Mouse (Mus musculus) liver, embryonic 13.5 days (tissue): ENCODE data around the gene BC024063. TPM values are rescaled to one million over a fixed set of nuclear protein-coding genes. Genes with fewer than 3 reads are reported as not detected.
"Not testable (repeated sequence)": the region's sequence is repeated elsewhere in the genome, so short reads cannot be mapped to it uniquely, and the experiment has no call there.

Experiments
- ATAC-seq: fragments of 200-750 bp; cut with Nextera tagmentation; 2 replicates; pipeline ENCODE4 v1.8.0; 2017; ENCODE audit warnings: low read depth, mild to moderate bottlenecking, moderate number of reproducible peaks, moderate library complexity
- DNase-seq: peaks from one replicate; pipeline ENCODE4 v3.0.0; 2022
- H3K27ac ChIP-seq: fragments of 300-500 bp; sonication (generic); 2 replicates; pipeline ENCODE4 v1.5.1; 2015; ENCODE audit warnings: moderate library complexity, mild to moderate bottlenecking, inconsistent platforms
- H3K27me3 ChIP-seq: fragments of 300-500 bp; sonication (generic); 2 replicates; pipeline ENCODE4 v1.6.1; 2015; ENCODE audit warnings: mild to moderate bottlenecking, inconsistent platforms
- H3K36me3 ChIP-seq: fragments of 300-500 bp; sonication (generic); 2 replicates; pipeline ENCODE4 v1.6.1; 2015; ENCODE audit warnings: mild to moderate bottlenecking, inconsistent platforms
- H3K4me1 ChIP-seq: fragments of 300-500 bp; sonication (generic); replicated peaks from 2 replicates; pipeline ENCODE4 v1.6.1; 2015; ENCODE audit warnings: inconsistent platforms
- H3K4me2 ChIP-seq: fragments of 300-500 bp; sonication (generic); 2 replicates; pipeline ENCODE4 v1.6.1; 2015; ENCODE audit warnings: inconsistent platforms, mild to moderate bottlenecking, moderate library complexity
- H3K4me3 ChIP-seq: fragments of 300-500 bp; sonication (generic); replicated peaks from 2 replicates; pipeline ENCODE4 v1.5.1; 2015; ENCODE audit warnings: mild to moderate bottlenecking, inconsistent platforms
- H3K9ac ChIP-seq: fragments of 300-500 bp; sonication (generic); 2 replicates; pipeline ENCODE4 v1.6.1; 2015; ENCODE audit warnings: mild to moderate bottlenecking, inconsistent platforms
- H3K9me3 ChIP-seq: fragments of 300-500 bp; sonication (generic); replicated peaks from 2 replicates; pipeline ENCODE4 v1.6.1; 2016; ENCODE audit warnings: inconsistent platforms
- WGBS: fragments of 180-500 bp; shearing (Covaris S2); methylation state at CpG from one replicate; pipeline ENCODE4 v1.1.7; 2015; ENCODE audit not compliant: insufficient replicate concordance; 5-methylcytosine and 5-hydroxymethylcytosine counted together
- polyA plus RNA-seq: library from polyadenylated mRNA; unstranded; fragments of >200 nt; fragmentation: Nextera tagmentation; extraction: Ambion mirVana; gene quantifications from 2 replicates; pipeline ENCODE4 v1.2.1, GENCODE M21; 2015

BC024063 gene
- polyA plus RNA-seq = 0.82 and 0.92 TPM in 2 replicates

- H3K9me3 ChIP-seq, H3K27me3 ChIP-seq, H3K4me1 ChIP-seq, H3K36me3 ChIP-seq, H3K27ac ChIP-seq: not testable (repeated sequence)
- ATAC-seq (peak; percentile 95), DNase-seq (peak; percentile 69)
- Histone ChIP-seq H3K4me2 (peak within 1 kb of the TSS; percentile 59), H3K4me3 (peak within 1 kb of the TSS; percentile 60), H3K9ac (peak within 1 kb of the TSS; percentile 52; the same call in 1 of the 2 replicates)
- 11% methylated on average over 42 of the region's 42 CpGs for WGBS
Observed at GRCm38 (mm10) chr10:82082728-82083621, at the start of gene BC024063. Gene BC024063 (plus strand): TSS chr10:82083353.

GRCm38 (mm10) chr10:82042191-82042590 lies 41.0 kb upstream of the BC024063 start:
- 45% methylated on average over 2 of the region's 2 CpGs for WGBS
- Histone ChIP-seq H3K27ac (no peak overlapping the region), H3K9me3 (no peaks in the 10 kb centered on the region), H3K4me3 (no peak overlapping the region), H3K4me1 (no peaks in the 10 kb centered on the region), H3K9ac (no peak overlapping the region), H3K27me3 (no peaks in the 10 kb centered on the region), H3K36me3 (no peaks in the 10 kb centered on the region), H3K4me2 (no peak overlapping the region)
- DNase-seq (no peak), ATAC-seq (no peak)

GRCm38 (mm10) chr10:82046603-82047002 lies 36.5 kb upstream of the BC024063 start:
- 64% methylated on average over 3 of the region's 3 CpGs for WGBS
- no peak overlapping the region for H3K4me3 ChIP-seq
- no peak overlapping the region for H3K27ac ChIP-seq
- H3K27me3 ChIP-seq = no peaks in the 10 kb centered on the region
- peaks cover 10% of the 10 kb centered on the region; the same call in 1 of the 2 replicates for H3K9me3 ChIP-seq
- H3K36me3 ChIP-seq = peaks cover 7% of the 10 kb centered on the region; the same call in 1 of the 2 replicates
- H3K4me1 ChIP-seq = peaks cover 12% of the 10 kb centered on the region; the same call in 1 of the 2 replicates
- no peak for ATAC-seq
- H3K4me2 ChIP-seq = no peak overlapping the region
- H3K9ac ChIP-seq = no peak overlapping the region
- no peak for DNase-seq

GRCm38 (mm10) chr10:82047597-82048459 lies 35.3 kb upstream of the BC024063 start, which contains the start of gene Zfp873:
Gene Zfp873 (plus strand): TSS chr10:82048123.
- ATAC-seq = peak; percentile 99
- H3K4me1 ChIP-seq = peaks cover 12% of the 10 kb centered on the region; the same call in 1 of the 2 replicates
- H3K9ac ChIP-seq = peak within 1 kb of the TSS; percentile 75
- H3K4me3 ChIP-seq = peak within 1 kb of the TSS; percentile 71
- peak; percentile 81 for DNase-seq
- H3K9me3 ChIP-seq = peaks cover 10% of the 10 kb centered on the region; the same call in 1 of the 2 replicates
- peak within 1 kb of the TSS; percentile 83 for H3K27ac ChIP-seq
- WGBS = 7% methylated on average over 35 of the region's 35 CpGs
- H3K4me2 ChIP-seq = peak within 1 kb of the TSS; percentile 72
- H3K27me3 ChIP-seq = no peaks in the 10 kb centered on the region
- H3K36me3 ChIP-seq = peaks cover 17% of the 10 kb centered on the region

GRCm38 (mm10) chr10:82048460-82048804 lies 34.7 kb upstream of the BC024063 start:
- WGBS = 23% methylated on average over 10 of the region's 10 CpGs
- Histone ChIP-seq H3K9me3 (peaks cover 10% of the 10 kb centered on the region; the same call in 1 of the 2 replicates), H3K9ac (peak overlapping the region; percentile 75; the same call in 1 of the 2 replicates), H3K4me2 (peak overlapping the region; percentile 72), H3K4me3 (peak overlapping the region; percentile 71), H3K36me3 (peaks cover 21% of the 10 kb centered on the region), H3K4me1 (peaks cover 12% of the 10 kb centered on the region; the same call in 1 of the 2 replicates)
- not testable (repeated sequence) for H3K27ac ChIP-seq, ATAC-seq, DNase-seq, H3K27me3 ChIP-seq

- H3K27ac ChIP-seq, DNase-seq, H3K9me3 ChIP-seq, H3K4me1 ChIP-seq, ATAC-seq, H3K27me3 ChIP-seq, H3K9ac ChIP-seq, H3K36me3 ChIP-seq: not testable (repeated sequence)
- WGBS = 16% methylated on average over 14 of the region's 14 CpGs
- peak overlapping the region; percentile 60 for H3K4me3 ChIP-seq
- peak overlapping the region; percentile 59 for H3K4me2 ChIP-seq
Observed at GRCm38 (mm10) chr10:82083622-82083971, 444 bp downstream of the BC024063 start.

GRCm38 (mm10) chr10:82117206-82117605 lies 34.1 kb downstream of the BC024063 start:
- Histone ChIP-seq H3K27ac (no peak overlapping the region), H3K9ac (no peak overlapping the region), H3K4me1 (no peaks in the 10 kb centered on the region), H3K27me3 (no peaks in the 10 kb centered on the region), H3K36me3 (no peaks in the 10 kb centered on the region), H3K4me2 (no peak overlapping the region), H3K9me3 (peaks cover 19% of the 10 kb centered on the region), H3K4me3 (no peak overlapping the region)
- no peak for DNase-seq
- ATAC-seq = no peak
- 63% methylated on average over 3 of the region's 3 CpGs for WGBS

- peaks cover 11% of the 10 kb centered on the region; the same call in 1 of the 2 replicates for H3K9me3 ChIP-seq
- ATAC-seq (peak; percentile 99), DNase-seq (peak; percentile 76)
- 1% methylated on average over 41 of the region's 41 CpGs for WGBS
- peak within 1 kb of the TSS; percentile 72 for H3K4me2 ChIP-seq
- peak within 1 kb of the TSS; percentile 69 for H3K9ac ChIP-seq
- H3K4me3 ChIP-seq = peak within 1 kb of the TSS; percentile 71
- H3K27me3 ChIP-seq = no peaks in the 10 kb centered on the region
- 0 out of 2 replicates have a peak, but pooled peaks cover 5% of the 10 kb centered on the region for H3K4me1 ChIP-seq
- peaks cover 9% of the 10 kb centered on the region; the same call in 1 of the 2 replicates for H3K36me3 ChIP-seq
- peak within 1 kb of the TSS; percentile 43; the same call in 1 of the 2 replicates for H3K27ac ChIP-seq
Observed at GRCm38 (mm10) chr10:82127850-82128401, 44.8 kb downstream of the BC024063 start, which contains the start of gene AU041133. Gene AU041133 (plus strand): TSS chr10:82128013.

- no peak overlapping the region for H3K27ac ChIP-seq
- H3K4me1 ChIP-seq = no peaks in the 10 kb centered on the region
- WGBS = 55% methylated on average over 1 of the region's 1 CpGs
- H3K27me3 ChIP-seq = no peaks in the 10 kb centered on the region
- ATAC-seq = no peak
- H3K36me3 ChIP-seq = peaks cover 45% of the 10 kb centered on the region
- DNase-seq = no peak
- no peak overlapping the region for H3K4me3 ChIP-seq
- peaks cover 15% of the 10 kb centered on the region for H3K9me3 ChIP-seq
- no peak overlapping the region for H3K4me2 ChIP-seq
- H3K9ac ChIP-seq = no peak overlapping the region
Observed at GRCm38 (mm10) chr10:82145282-82145681, 62.1 kb downstream of the BC024063 start.

- Histone ChIP-seq H3K9me3 (peaks cover 27% of the 10 kb centered on the region), H3K27ac (no peak overlapping the region), H3K4me2 (no peak overlapping the region), H3K9ac (no peak overlapping the region), H3K4me1 (no peaks in the 10 kb centered on the region), H3K36me3 (peaks cover 61% of the 10 kb centered on the region), H3K27me3 (no peaks in the 10 kb centered on the region), H3K4me3 (no peak overlapping the region)
- no peak for DNase-seq
- 62% methylated on average over 4 of the region's 4 CpGs for WGBS
- ATAC-seq = no peak
Observed at GRCm38 (mm10) chr10:82147571-82147970, 64.4 kb downstream of the BC024063 start.
